Mouse (Mus musculus) MEL-GATA-1-ER (cell line): ENCODE data around the gene Mgat4c.
"Not testable (repeated sequence)": the region's sequence is repeated elsewhere in the genome, so short reads cannot be mapped to it uniquely, and the experiment has no call there.

Experiments
- DNase-seq: peaks from one replicate; pipeline ENCODE4 v3.0.0-alpha.2; 2012; ENCODE audit warnings: low read depth; ENCODE audit errors: extremely low read depth

The Mgat4c gene

DNA sequence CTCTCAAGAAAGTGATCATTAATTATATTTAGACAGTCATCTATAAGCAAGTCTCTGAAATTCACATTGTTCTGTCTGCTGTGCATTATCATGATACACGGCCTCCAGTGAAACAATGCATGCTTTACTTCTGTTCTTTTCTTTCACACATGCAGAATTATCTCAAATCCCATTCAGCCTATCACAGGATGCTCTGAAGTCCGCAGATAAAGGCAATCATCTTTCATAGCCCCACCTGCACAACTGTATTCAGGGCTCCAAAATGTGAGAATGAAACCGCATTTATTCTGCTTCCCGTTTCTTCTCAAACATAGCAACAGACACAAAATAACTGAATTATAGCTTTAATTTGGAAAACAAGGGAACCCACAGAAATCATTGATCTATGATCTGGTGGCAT lies 446.1 kb downstream of the Mgat4c start:
- DNase-seq: peak; percentile 56

- no peak for DNase-seq
Measured at GRCm38 (mm10) chr10:102154865-102155264, 473.6 kb downstream of the Mgat4c start.

DNA sequence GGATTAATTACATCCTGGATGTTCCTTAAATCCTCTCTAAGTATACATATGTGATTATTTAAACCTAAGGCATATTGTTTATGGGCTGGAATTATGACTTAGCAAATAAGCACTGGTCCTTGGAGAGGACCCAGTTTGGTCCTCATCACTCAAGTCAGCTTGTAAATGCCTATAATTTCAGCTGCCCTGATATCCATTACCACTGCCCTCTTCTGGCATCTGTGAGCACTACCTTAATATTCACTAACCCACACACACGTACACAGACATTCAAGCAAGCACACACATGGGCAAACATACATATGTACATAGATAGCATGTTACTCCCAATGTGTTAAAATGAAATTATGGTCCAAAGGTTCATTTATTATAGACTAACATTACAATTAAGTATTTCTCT lies 474.6 kb downstream of the Mgat4c start:
- DNase-seq: peak; percentile 2

DNA sequence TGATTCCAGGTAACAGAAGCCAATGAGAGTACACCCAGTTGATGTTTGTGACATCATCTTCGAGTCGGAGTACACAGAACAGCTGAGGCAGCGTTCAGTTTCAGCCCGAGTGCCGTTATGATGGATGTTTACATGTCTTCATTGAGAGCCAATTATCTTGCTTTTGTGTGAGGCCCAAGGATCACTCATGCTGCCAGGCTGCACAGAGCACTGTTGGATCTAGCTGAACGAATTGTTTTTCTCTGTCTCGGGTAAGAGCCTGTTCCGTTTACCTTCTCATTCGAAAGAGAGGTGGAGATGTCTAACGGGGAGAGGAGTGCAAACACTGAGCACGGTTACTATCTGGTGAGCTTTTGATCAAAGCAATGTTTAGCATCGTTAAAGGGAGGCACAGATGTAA lies 477.5 kb downstream of the Mgat4c start:
- no peak for DNase-seq

GRCm38 (mm10) chr10:102184726-102185125 lies 503.4 kb downstream of the Mgat4c start:
- DNase-seq: no peak

- DNase-seq: no peak
Measured at GRCm38 (mm10) chr10:102191646-102192045, 510.4 kb downstream of the Mgat4c start.

- DNase-seq: no peak
Measured at GRCm38 (mm10) chr10:102196850-102197249, 515.6 kb downstream of the Mgat4c start.

GRCm38 (mm10) chr10:102238558-102239211 lies 557.4 kb downstream of the Mgat4c start:
- DNase-seq: no peak

DNA sequence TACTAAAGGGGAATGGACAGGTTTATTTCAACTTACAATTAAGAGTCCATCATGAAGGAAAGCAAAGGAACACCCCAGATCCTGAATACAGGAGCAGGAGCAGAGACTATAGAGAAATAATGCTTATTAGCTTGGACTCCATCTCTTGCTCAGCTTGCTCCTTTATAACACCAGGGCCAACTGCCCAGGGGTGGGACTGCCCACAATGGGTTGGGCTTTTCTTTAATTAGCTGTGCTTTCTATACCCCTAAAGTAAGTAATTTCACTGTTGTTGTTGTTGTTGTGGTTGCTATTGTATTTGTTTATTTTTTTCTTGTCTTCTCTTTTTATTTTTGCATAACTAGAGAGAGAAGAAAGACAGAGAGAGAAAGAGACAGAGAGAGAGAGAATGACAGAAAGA lies 562.6 kb downstream of the Mgat4c start:
- no peak for DNase-seq

GRCm38 (mm10) chr10:102244601-102245000 lies 563.3 kb downstream of the Mgat4c start:
- DNase-seq: no peak

DNA sequence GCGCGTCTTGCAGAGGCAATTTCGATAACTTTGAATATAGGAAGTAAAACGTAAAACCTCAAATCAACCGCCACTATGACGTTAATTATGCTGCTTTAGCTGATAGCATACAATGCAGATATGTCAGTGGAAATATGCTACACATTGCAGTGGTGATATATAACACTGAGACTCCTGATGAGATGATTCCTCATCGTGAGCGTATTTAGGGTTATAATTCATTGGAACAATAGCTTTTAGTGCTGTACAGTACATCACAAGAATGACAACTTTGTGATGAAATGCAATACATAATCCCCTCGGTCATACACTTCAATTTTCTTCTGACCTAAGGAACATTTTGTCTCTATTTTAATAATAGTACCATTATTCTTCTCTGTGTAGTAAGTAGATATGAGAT lies 564.0 kb downstream of the Mgat4c start:
- DNase-seq: no peak

GRCm38 (mm10) chr10:102308892-102309479 lies 627.7 kb downstream of the Mgat4c start:
- DNase-seq: no peak

GRCm38 (mm10) chr10:102365685-102366381 lies 684.5 kb downstream of the Mgat4c start:
- no peak for DNase-seq

DNA sequence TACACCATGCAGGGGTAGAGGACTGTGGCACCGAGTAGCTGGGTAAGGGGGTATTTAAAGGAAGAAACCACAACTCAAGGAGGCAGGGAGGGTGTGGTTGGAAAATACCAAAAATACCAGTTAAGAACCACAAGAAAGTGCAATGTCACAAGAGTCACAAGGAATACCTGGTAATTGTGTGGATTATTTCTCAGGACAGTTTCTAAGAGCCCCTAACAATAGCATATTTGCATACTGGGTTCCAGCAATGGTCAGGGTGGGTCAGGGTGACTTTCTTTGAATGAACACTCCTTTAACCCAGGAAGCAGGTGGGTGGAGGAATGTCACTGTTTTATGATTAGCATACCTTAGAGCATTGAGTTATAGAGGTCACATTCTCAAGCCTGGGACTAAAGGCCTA lies 689.3 kb downstream of the Mgat4c start:
- no peak for DNase-seq

DNA sequence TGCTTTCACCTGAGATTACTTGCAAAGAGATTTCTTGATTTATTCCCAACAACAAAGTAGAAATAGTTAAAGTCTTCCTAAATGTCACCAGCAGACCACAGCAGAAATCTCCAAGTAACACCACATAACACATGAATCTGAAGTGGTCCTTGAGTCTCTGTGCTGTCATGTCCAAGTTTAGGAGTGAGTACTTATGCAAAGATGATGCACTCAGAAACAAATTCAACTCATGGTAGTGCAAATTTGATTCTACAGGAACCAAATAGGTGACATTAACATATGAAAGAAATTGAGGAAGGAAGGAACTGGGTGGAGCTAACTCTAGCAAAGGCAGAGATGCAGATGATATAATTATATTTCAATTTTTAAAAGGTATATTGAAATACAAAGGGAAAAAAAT lies 690.8 kb downstream of the Mgat4c start:
- no peak for DNase-seq

- no peak for DNase-seq
Measured at GRCm38 (mm10) chr10:102374061-102374460, 692.8 kb downstream of the Mgat4c start.

DNA sequence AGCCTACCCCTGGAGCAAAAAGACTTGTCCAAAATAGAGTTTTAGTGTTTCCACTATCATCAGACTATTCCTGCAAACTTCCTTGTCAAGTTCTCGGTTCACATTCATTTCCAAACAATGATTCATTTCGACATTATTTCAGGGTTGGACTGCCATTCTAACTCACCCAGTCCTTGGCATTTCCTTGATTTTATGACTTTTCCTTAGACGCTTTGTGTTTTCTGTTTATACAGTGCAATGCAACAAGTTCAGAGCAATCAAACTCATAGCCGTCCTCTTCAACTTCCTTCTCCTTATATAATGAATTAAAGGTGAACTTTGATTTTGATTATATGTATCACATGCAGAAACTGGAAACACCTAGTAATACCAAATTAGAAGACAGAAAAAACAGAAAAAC lies 696.1 kb downstream of the Mgat4c start:
- DNase-seq: no peak

DNA sequence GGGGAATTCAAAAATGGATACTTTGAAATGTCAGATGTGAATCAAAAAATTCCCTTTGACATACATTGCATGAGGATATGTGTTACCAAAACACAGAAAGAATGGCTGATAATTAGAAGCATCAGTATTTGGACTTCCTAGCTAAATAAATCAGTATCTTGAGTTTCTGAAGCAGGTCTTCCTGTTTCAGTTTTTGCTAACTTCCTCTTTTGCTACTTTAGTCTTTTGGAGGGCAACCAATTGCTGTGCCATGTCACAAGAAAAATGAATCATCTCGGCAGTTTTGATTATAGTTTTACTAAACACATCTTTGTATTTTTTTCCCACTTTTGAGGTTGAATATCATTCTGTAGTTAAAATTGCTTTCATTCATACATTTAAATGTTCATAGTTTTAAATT lies 707.9 kb downstream of the Mgat4c start:
- DNase-seq: peak; percentile 35

DNA sequence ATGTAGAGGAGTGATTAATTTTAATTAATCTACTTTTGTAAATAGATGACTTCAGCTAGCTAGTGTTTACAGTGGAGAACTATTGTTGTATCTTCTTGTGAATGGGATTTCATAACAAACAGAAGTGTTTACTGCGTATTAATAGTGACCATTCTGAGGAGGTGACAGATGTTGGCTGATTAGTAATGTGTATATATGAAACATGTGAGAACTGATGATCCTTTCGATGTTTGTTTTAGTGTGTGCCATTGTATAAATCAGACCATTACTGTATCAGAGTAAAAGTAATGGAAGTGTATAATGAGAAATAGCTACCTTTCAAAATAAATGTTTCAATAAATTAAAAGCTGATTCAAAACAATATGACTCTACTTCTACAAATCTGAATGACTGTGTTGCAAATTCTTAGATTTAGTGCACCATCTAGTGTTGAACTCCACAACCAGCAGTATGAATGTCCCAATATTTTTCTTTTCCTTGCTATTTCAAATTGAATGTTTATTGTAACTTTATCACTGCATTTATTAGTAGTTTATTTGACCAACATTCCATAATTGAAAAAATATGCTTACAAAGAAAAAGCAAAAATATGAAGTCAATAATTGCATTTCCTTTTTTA lies 736.5 kb downstream of the Mgat4c start:
- no peak for DNase-seq

- DNase-seq: peak; percentile 17
Measured at GRCm38 (mm10) chr10:102435048-102435447, 753.8 kb downstream of the Mgat4c start.

DNA sequence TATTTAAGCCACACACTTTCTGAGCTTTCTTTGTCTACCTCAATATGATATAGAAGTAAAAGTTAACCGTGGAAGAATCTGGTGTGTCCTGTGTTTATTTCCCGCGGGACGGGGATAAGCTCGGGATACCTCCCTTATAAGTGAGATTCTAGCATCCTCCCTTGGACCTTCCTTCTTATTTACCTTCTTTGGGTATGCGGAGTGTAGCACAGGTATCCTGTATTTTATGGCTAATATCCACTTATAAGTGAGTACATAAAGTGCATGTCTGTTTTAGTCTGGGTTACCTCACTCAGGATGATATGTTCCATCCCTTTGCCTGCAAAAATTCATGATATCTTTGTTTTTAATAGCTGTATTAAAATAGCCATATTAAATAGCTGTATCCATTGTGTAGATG lies 754.2 kb downstream of the Mgat4c start:
- DNase-seq: not testable (repeated sequence)
